Mouse (Mus musculus): ENCODE measurements at regions not wholly inside any gene's neighbourhood (a gene's known extent, or its start where the extent isn't known, plus 50 kb on each side); places are given as distances from the start of the nearest gene placed in this dataset.

- no peak for DNase-seq (ENCODE audit: extremely low spot score in 1 of 2, low spot score in 1 of 2)
Observed at GRCm38 (mm10) chr17:45929591-45929990, 102.6 kb downstream of the Vegfa start.

- DNase-seq (ENCODE audit: extremely low spot score in 1 of 2, low spot score in 1 of 2) = no peak
Observed at GRCm38 (mm10) chr17:45928903-45929477, 103.2 kb downstream of the Vegfa start.

DNA sequence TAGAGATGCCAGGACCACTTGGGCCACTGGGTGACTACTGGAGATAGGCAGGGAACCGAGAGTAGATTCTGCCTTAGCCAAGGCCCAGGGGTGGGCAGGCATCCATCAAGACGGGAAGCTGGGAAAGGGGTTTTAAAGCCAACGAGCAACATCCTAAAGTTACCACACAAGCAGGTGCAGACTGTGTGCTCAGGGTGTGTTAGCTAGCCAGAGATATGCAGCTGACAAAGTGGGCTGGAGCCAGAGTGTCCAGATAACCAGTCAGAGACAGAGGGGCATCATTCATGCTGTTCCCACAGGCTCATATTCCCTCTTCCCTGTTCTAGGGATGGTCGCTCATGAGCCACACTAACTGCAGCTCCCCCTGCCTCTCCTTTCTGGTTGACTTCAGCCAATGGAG, 104.2 kb downstream of the Vegfa start:
- DNase-seq (ENCODE audit: extremely low spot score in 1 of 2, low spot score in 1 of 2) = no peak

- no peak for DNase-seq (ENCODE audit: extremely low spot score in 1 of 2, low spot score in 1 of 2)
Observed at GRCm38 (mm10) chr17:45925845-45926244, 106.3 kb downstream of the Vegfa start.

DNA sequence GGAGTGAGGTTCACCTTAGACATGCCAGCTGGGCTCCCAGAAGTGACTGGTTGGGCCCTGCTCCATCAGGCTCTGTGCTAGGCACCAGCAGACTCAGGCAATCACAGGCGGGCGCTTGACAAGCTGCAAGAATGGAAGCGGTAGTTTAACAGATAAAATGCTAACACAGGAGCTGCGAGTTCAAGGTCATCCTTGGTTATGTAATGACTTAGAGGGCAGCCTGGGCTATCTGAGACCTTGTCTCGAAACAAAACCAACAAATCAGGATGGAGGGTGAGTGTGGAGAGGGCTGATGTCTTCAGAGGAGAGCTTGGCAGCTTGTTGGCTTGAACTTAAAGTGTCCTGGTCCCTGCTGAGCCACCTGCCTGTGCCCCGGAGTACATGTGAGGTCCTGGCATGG, 107.6 kb downstream of the Vegfa start:
- no peak for DNase-seq (ENCODE audit: extremely low spot score in 1 of 2, low spot score in 1 of 2)

DNA sequence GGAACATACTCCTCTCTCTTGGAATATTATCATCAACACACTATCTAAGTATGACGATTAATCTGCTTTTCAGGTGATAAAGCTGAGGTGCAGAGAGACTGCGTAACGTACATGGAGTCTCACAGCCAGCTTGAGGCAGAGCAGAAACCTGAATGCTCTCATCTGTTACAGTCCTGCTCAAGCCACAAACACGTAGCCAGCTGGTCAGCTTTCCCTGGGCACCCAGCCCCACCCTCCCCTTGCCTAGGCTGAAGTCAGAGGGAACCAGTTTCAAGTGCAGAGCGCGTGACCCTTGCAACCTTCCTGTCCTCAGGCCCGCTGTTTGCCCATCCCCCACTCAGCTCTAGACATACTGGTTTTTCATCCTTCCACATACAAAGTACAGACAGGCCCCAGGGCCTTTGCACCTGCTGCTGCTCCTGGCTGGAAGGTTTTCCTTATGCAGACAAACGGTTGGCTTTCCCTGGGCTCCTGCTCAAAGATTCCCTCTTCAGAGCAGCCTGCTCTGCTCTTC, 108.9 kb downstream of the Vegfa start:
- DNase-seq (ENCODE audit: extremely low spot score in 1 of 2, low spot score in 1 of 2) = no peak

- no peak for DNase-seq (ENCODE audit: extremely low spot score in 1 of 2, low spot score in 1 of 2)
Observed at GRCm38 (mm10) chr17:45917647-45918046, 114.5 kb downstream of the Vegfa start.

- no peak for DNase-seq (ENCODE audit: extremely low spot score in 1 of 2, low spot score in 1 of 2)
Observed at GRCm38 (mm10) chr17:45916937-45917336, 115.2 kb downstream of the Vegfa start.

DNA sequence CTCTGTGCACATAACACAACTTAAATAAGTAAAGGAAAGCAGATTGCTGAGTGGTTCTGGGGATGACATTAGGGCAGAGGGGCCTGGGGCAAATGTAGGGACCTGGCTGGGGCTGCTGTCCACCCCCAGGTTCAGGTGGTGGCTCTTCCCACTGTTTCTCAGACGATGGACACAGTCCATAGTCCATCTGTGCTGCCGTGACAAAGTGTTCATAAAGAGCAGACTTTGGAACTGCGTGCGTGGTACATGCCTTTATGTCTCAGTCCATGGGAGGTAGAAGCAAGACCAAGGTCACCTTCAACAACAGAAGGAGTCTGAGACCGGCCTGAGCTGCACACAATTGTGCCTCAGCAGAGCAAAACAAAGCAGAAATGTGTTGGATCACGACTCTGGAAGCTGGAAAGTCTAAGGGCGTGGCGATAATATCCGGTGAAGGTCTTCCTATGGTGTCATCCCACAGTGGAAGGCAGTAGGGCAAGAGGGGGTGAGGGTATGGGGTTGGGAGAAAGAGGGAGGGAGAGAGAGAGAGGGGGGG, 117.4 kb downstream of the Vegfa start:
- no peak for DNase-seq (ENCODE audit: extremely low spot score in 1 of 2, low spot score in 1 of 2)

GRCm38 (mm10) chr17:45914237-45914636, 117.9 kb downstream of the Vegfa start:
- DNase-seq (ENCODE audit: extremely low spot score in 1 of 2, low spot score in 1 of 2) = no peak

- no peak for DNase-seq (ENCODE audit: extremely low spot score in 1 of 2, low spot score in 1 of 2)
Observed at GRCm38 (mm10) chr17:45913671-45914070, 118.5 kb downstream of the Vegfa start.

- DNase-seq (ENCODE audit: extremely low spot score in 1 of 2, low spot score in 1 of 2) = no peak
Observed at GRCm38 (mm10) chr17:45912165-45912564, 120.0 kb downstream of the Vegfa start.

GRCm38 (mm10) chr17:45911201-45911731, 120.9 kb downstream of the Vegfa start:
- DNase-seq (ENCODE audit: extremely low spot score in 1 of 2, low spot score in 1 of 2) = no peak

DNA sequence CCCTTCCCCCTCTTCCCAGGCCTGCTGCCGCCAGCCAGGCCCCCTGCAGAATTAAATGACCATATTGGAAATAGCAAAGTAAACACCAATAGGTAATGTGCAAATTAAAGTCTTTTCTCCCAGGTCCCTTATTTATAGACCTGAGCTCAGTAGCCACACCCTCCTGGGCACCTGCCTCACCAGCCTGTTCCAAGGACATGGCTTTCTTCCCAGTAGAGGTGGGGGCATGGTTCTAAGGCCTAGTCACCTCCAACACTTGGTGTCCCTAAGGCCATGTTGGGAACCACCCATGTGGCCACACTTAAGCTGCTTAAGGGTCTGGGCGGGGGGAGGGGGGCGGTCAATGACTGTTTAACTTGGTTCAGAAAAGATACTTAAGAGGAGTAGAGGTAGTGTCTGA, 121.9 kb downstream of the Vegfa start:
- no peak for DNase-seq (ENCODE audit: extremely low spot score in 1 of 2, low spot score in 1 of 2)

DNA sequence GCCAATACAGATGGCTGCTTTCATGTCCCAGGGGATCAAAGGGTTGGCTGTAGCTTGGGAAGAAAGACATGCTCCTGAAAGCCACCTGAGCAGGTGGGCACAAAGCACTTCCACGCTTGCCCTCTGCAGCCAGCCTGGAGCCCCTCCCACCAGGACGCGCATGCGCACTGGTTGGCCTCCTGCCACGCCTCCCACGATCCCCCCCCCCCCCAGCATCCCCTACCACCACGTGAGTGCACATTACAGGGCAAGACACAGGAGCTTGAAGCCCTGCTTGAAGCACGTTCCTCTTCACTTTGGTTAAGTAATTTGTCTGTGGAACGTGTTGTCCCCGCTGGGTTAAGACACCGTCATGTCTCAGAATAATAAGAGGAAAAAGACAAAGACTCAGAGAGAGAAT, 124.6 kb downstream of the Vegfa start:
- no peak for DNase-seq (ENCODE audit: extremely low spot score in 1 of 2, low spot score in 1 of 2)

GRCm38 (mm10) chr17:45905596-45905995, 126.6 kb downstream of the Vegfa start:
- DNase-seq (ENCODE audit: extremely low spot score in 1 of 2, low spot score in 1 of 2) = no peak

DNA sequence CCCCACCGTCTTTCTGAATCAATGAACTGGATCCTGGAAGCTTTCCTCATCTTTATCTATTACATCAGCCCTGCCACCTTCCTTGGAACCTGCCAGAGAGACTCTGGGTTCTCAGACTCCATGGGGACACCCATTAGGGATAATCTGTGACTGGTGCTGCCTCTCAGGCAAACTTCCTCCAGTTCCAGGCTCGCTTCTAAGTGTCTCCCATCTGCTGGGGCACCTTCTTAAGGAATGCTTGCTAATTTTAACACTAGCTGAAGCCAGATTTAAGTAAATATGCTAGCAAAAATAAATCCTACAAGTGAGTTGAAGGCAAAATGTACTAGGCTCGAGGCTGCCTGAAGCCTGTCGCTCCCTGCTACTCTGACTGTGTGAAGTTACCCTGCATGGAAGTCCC, 127.9 kb downstream of the Vegfa start:
- no peak for DNase-seq (ENCODE audit: extremely low spot score in 1 of 2, low spot score in 1 of 2)

DNA sequence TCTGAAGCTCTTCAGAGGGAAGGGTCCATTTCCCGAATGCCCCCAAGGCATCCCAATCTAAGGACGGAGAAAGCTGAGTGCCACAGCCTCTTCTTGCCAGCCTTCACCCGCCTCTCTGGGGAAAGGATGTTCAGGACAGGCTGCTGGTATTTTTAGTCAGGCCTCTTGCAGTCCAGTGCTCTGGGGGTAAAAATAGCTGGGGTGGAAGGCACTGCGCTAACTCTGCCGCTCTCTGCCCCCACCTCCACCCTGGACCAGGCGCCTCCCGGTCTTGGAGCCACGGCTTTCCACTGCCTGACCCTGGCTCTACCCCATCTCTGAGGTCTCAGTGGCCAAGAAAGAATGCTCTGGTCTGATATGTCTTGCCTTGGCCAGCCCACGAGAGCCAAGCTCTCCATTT, 128.9 kb downstream of the Vegfa start:
- DNase-seq (ENCODE audit: extremely low spot score in 1 of 2, low spot score in 1 of 2) = no peak

DNA sequence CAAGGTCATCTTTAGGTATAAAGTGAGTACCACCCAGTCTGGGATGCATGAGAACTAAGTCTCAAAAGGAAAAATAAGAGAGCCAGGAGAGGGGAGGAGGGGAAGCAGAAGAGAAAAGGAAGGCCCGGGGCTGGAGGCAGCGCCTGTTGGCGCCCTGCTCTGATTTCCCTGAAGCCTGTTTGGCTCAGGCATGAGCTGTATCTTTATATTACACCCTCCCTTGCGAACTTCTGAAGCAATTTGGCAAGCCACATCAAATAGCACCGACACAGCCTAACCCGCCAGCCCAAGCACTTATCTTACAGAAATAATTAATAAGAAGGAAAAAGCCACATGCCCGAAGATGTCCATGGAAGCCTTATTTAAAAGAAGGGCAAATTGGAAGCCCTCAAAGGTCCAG, 129.5 kb downstream of the Vegfa start:
- no peak for DNase-seq (ENCODE audit: extremely low spot score in 1 of 2, low spot score in 1 of 2)

- DNase-seq (ENCODE audit: extremely low spot score in 1 of 2, low spot score in 1 of 2) = no peak
Observed at GRCm38 (mm10) chr17:45896922-45897302, 135.3 kb downstream of the Vegfa start.

DNA sequence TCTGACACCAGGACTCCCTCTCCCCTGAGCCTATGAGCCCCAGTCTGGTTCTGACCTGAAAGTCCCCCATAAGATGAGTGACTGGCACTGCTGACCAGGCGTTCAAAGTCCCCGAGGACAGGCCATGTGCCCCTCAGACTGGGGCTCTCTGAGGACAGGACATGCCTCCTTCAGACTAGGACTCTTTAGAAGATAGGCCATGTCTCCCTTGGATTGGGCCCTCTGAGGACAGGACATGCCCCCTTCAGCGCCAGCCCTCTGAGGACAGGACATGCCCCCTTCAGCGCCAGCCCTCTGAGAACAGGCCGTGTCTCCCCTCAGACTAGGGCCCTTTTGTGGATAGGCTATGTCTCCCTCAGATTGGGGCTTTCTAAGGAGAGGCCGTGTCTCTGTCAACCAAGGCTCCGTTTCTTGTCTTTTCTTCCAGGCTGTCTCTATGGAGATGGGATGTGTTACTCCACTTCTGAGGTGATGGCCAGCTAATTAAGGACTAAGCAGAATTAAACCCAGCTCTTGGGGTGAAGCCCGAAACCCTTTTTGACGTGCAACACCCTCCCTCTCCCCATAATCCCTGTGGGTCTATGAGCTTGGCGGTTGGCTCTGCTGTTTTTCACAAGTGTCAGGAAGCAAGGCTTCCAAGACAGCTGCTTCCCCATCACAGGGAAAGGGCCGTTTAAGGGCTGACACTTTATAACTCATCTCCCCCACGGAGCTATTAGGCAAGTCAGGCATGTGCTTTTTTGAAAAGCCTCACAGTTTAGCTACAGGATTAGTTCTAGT, 135.8 kb downstream of the Vegfa start:
- no peak for DNase-seq (ENCODE audit: extremely low spot score in 1 of 2, low spot score in 1 of 2)

DNA sequence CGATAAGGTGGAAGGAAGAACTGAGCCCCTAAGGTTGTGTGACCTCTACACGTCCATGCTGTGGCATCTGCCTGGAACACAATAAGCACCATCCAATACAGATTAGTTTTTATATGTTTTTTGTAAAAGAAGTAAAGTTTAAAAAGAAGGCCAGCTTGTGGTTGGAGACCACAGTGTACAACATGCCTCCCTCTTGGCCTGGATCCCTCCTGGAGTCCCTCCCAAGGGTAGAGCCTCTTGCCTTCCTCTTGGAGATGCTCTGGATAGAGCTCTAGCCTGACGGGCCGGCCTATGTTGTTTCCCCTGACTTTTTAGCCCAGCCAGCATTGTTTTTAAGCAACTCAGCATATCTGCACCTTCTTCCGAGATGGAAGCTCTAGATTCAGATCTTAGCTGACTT, 138.0 kb downstream of the Vegfa start:
- DNase-seq (ENCODE audit: extremely low spot score in 1 of 2, low spot score in 1 of 2) = no peak
